In genomic region chr7:122393964-122394363, GRCm38 (mm10) we compare ENCODE assay signal across 19 mouse cellular contexts.
DNase-seq lines count a peak whose midpoint lies in the region; ATAC-seq and TF ChIP-seq lines count a peak whose summit lies in the region.
"Had no signal": no experiment of that assay in that cellular context is flagged by ENCODE, and none has a peak within 500 bp of the region (broad histone marks: within the 10 kb centered on the region; RNA-seq: fewer than 3 reads in every experiment).

No protein-coding gene starts in this region.

- no peak overlapping the region for H3K9ac ChIP-seq in heart, embryonic 11.5 days (ENCODE audit: low read depth, low read length)
- H3K9ac ChIP-seq: forebrain, embryonic 13.5 days; heart, embryonic 15.5 days; limb, embryonic 15.5 days had no signal

- H3K4me1 ChIP-seq in spleen, adult 2 months (ENCODE audit: control insufficient read depth, insufficient read depth, insufficient read length): peaks cover 50% of the 10 kb centered on the region
- H3K4me1 ChIP-seq in thymus, adult 2 months (replicated peaks; ENCODE audit: control insufficient read depth, insufficient read depth, low read length): peaks cover 48% of the 10 kb centered on the region
- 0 out of 2 replicates have a peak, but pooled peaks cover 8% of the 10 kb centered on the region for H3K4me1 ChIP-seq in heart, embryonic 11.5 days (ENCODE audit: control insufficient read depth, insufficient read depth, low read length)
- H3K4me1 ChIP-seq: limb, embryonic 15.5 days had no signal

- no peak overlapping the region for H3K4me2 ChIP-seq in heart, embryonic 11.5 days
- H3K4me2 ChIP-seq: forebrain, embryonic 13.5 days; heart, embryonic 15.5 days; limb, embryonic 15.5 days had no signal

- no peaks in the 10 kb centered on the region for H3K27me3 ChIP-seq in spleen, adult 2 months (ENCODE audit: control insufficient read depth, insufficient read depth, low read length)
- H3K27me3 ChIP-seq in thymus, adult 2 months (ENCODE audit: control insufficient read depth, insufficient read depth, low read length): no peaks in the 10 kb centered on the region
- H3K27me3 ChIP-seq in heart, embryonic 11.5 days (ENCODE audit: control insufficient read depth, insufficient read depth, low read length): no peaks in the 10 kb centered on the region
- H3K27me3 ChIP-seq: forebrain, embryonic 13.5 days; heart, embryonic 15.5 days; limb, embryonic 15.5 days had no signal

- H3K27ac ChIP-seq in spleen, adult 2 months (ENCODE audit: insufficient read depth, low read length): peak overlapping the region; percentile 78; the same call in 1 of the 2 replicates
- peak overlapping the region; percentile 66; the same call in 1 of the 2 replicates for H3K27ac ChIP-seq in thymus, adult 2 months (ENCODE audit: control insufficient read depth, insufficient read depth, low read length)
- no peak overlapping the region for H3K27ac ChIP-seq in heart, embryonic 11.5 days (ENCODE audit: low read depth, low read length)
- H3K27ac ChIP-seq: forebrain, embryonic 13.5 days; heart, embryonic 15.5 days; limb, embryonic 15.5 days; stomach, postnatal 0 days had no signal

- TF ChIP-seq POLR2A in spleen, adult 2 months (IDR thresholded peaks at IDR 0.05; ENCODE audit: low read depth, low read length): no peak
- no peak for TF ChIP-seq POLR2A in thymus, adult 2 months (IDR thresholded peaks at IDR 0.05; ENCODE audit: control insufficient read depth, extremely low read depth, insufficient read depth, low read length, poor library complexity)

- peak in 1 of 2 experiments; percentile 64 for DNase-seq in spleen, adult 2 months (ENCODE audit: low read depth in 1 of 2, low spot score in 2 of 2)
- no peak for DNase-seq in spleen, adult 12 weeks (ENCODE audit: low spot score)
- peak; percentile 47 for DNase-seq in thymus, adult 2 months
- no peak for DNase-seq in cerebellum, postnatal 14 days
- DNase-seq in cerebellum, adult 9-11 months: no peak
- DNase-seq: cerebellum, adult 8-10 months; gastrocnemius, postnatal 10 days; heart, adult 11 months; kidney, adult 2 months; kidney, postnatal 25 days; lung, postnatal 10 days had no signal

- WGBS in spleen, adult 2 months: 7% methylated on average over 5 of the region's 5 CpGs
- 2% methylated on average over 5 of the region's 5 CpGs for whole genome bisulfite sequencing in thymus, adult 2 months
- WGBS in heart, embryonic 11.5 days (ENCODE audit: insufficient replicate concordance): 42% methylated on average over 5 of the region's 5 CpGs

- no peaks in the 10 kb centered on the region for H3K36me3 ChIP-seq in spleen, adult 2 months (ENCODE audit: control insufficient read depth, insufficient read depth, low read length)
- no peaks in the 10 kb centered on the region for H3K36me3 ChIP-seq in thymus, adult 2 months (ENCODE audit: control insufficient read depth, insufficient read depth, low read length)
- no peaks in the 10 kb centered on the region for H3K36me3 ChIP-seq in heart, embryonic 11.5 days (ENCODE audit: control insufficient read depth, insufficient read depth, low read length)
- H3K36me3 ChIP-seq: G1E; heart, embryonic 15.5 days; limb, embryonic 15.5 days had no signal

- no peak overlapping the region for H3K4me3 ChIP-seq in spleen, adult 2 months (ENCODE audit: extremely low read depth, insufficient read depth, insufficient read length)
- H3K4me3 ChIP-seq in thymus, adult 2 months (ENCODE audit: control insufficient read depth, insufficient read depth, low read length): no peak overlapping the region
- H3K4me3 ChIP-seq in heart, embryonic 11.5 days (ENCODE audit: low read depth, low read length): no peak overlapping the region
- H3K4me3 ChIP-seq: forebrain, embryonic 13.5 days; heart, embryonic 15.5 days; limb, embryonic 15.5 days had no signal

- TF ChIP-seq CTCF in spleen, adult 2 months (IDR thresholded peaks at IDR 0.05; ENCODE audit: extremely low read depth, insufficient read depth, insufficient read length, insufficient replicate concordance): no peak
- no peak for TF ChIP-seq CTCF in thymus, adult 2 months (IDR thresholded peaks at IDR 0.05; ENCODE audit: borderline replicate concordance, control insufficient read depth, extremely low read depth, insufficient read depth, low read length, poor library complexity)

- ATAC-seq in activated CD4-positive, CD25-positive, alpha-beta regulatory T cell, adult 4 months: peak; percentile 56
- ATAC-seq in heart, embryonic 11.5 days (replicated peaks; ENCODE audit: insufficient number of reproducible peaks, low FRiP score, low TSS enrichment): no peak
- ATAC-seq: forebrain, embryonic 13.5 days; hindbrain, embryonic 16.5 days had no signal

- no peaks in the 10 kb centered on the region for H3K9me3 ChIP-seq in heart, embryonic 11.5 days (replicated peaks; ENCODE audit: control insufficient read depth, low read length)
- H3K9me3 ChIP-seq: forebrain, embryonic 13.5 days; heart, embryonic 15.5 days; limb, embryonic 15.5 days had no signal
